Mouse (Mus musculus) ovary, adult 18-20 months (tissue): ENCODE measurements around the gene Slc25a51.
"Not testable (repeated sequence)": the region's sequence is repeated elsewhere in the genome, so short reads cannot be mapped to it uniquely, and the experiment has no call there.

Source experiments
- DNase-seq: peaks from one replicate; pipeline ENCODE4 v3.0.0; 2022; ENCODE audit warnings: low spot score, mixed read lengths

The Slc25a51 gene

GRCm38 (mm10) chr4:45399421-45400210 is 8.9 kb downstream of the Slc25a51 start:
- no peak for DNase-seq

GRCm38 (mm10) chr4:45398315-45398714 is 10.3 kb downstream of the Slc25a51 start:
- DNase-seq: not testable (repeated sequence)

GRCm38 (mm10) chr4:45396211-45396610 is 12.4 kb downstream of the Slc25a51 start:
- DNase-seq: not testable (repeated sequence)

GRCm38 (mm10) chr4:45393658-45394057 is 14.9 kb downstream of the Slc25a51 start:
- DNase-seq: no peak

- no peak for DNase-seq
Measured at GRCm38 (mm10) chr4:45392994-45393393, 15.6 kb downstream of the Slc25a51 start.

- DNase-seq: no peak
Measured at GRCm38 (mm10) chr4:45392572-45392971, 16.0 kb downstream of the Slc25a51 start.

GRCm38 (mm10) chr4:45392099-45392498 is 16.5 kb downstream of the Slc25a51 start:
- no peak for DNase-seq

- not testable (repeated sequence) for DNase-seq
Measured at GRCm38 (mm10) chr4:45387296-45387695, 21.3 kb downstream of the Slc25a51 start.

GRCm38 (mm10) chr4:45382133-45382532 is 26.4 kb downstream of the Slc25a51 start:
- not testable (repeated sequence) for DNase-seq

GRCm38 (mm10) chr4:45380903-45381580 is 27.5 kb downstream of the Slc25a51 start:
- DNase-seq: not testable (repeated sequence)

GRCm38 (mm10) chr4:45376573-45376972 is 32.0 kb downstream of the Slc25a51 start:
- DNase-seq: no peak

- no peak for DNase-seq
Measured at GRCm38 (mm10) chr4:45374879-45375278, 33.7 kb downstream of the Slc25a51 start.

GRCm38 (mm10) chr4:45371261-45371660 is 37.3 kb downstream of the Slc25a51 start:
- DNase-seq: no peak

- no peak for DNase-seq
Measured at GRCm38 (mm10) chr4:45356653-45357052, 51.9 kb downstream of the Slc25a51 start.
